ENCODE assay signal across 11 mouse cellular contexts in genomic region chr16:93152765-93153489, GRCm38 (mm10).
DNase-seq lines count a peak whose midpoint lies in the region; ATAC-seq lines count a peak whose summit lies in the region.
"Had no signal": no experiment of that assay in that cellular context is flagged by ENCODE, and none has a peak within 500 bp of the region (broad histone marks: within the 10 kb centered on the region; RNA-seq: fewer than 3 reads in every experiment).

No protein-coding gene starts in this region.

- no peak overlapping the region for H3K4me2 ChIP-seq in midbrain, embryonic 13.5 days (replicated peaks)
- H3K4me2 ChIP-seq: forebrain, embryonic 12.5 days; midbrain, embryonic 11.5 days had no signal

- no peaks in the 10 kb centered on the region for H3K27me3 ChIP-seq in midbrain, embryonic 13.5 days
- H3K27me3 ChIP-seq: forebrain, embryonic 12.5 days had no signal

- ATAC-seq in megakaryocyte, adult 5-6 weeks (ENCODE audit: poor library complexity, severe bottlenecking): peak; percentile 41
- ATAC-seq in midbrain, embryonic 13.5 days: no peak
- ATAC-seq in erythroid progenitor cell, adult 5-6 weeks (replicated peaks; ENCODE audit: low FRiP score, poor library complexity, severe bottlenecking): no peak

- no peak overlapping the region for H3K9ac ChIP-seq in midbrain, embryonic 13.5 days (replicated peaks)
- H3K9ac ChIP-seq: forebrain, embryonic 12.5 days had no signal

- intact Hi-C loops in gastrocnemius, postnatal 14 days (cut with DNase I; ENCODE audit: low total_unique reads): no loop called here

- no peaks in the 10 kb centered on the region for H3K4me1 ChIP-seq in midbrain, embryonic 13.5 days (replicated peaks)
- H3K4me1 ChIP-seq: forebrain, embryonic 12.5 days had no signal

- DNase-seq in CD4-positive helper T cell, adult 2 months (ENCODE audit: low read depth, low spot score): peak; percentile 57
- peak; percentile 9 to 39 for DNase-seq in CD8-positive naive resting alpha-beta T cell, adult 2 months (ENCODE audit: low read depth in 2 of 2, low spot score in 2 of 2)
- peak; percentile 31 for DNase-seq in gastrocnemius, postnatal 14 days
- no peak for DNase-seq in layer of hippocampus, postnatal 10 days (ENCODE audit: low spot score in 2 of 2)
- DNase-seq: adrenal gland, adult 2 months; kidney, adult 2 months had no signal

- H3K9me3 ChIP-seq in midbrain, embryonic 13.5 days: no peaks in the 10 kb centered on the region
- H3K9me3 ChIP-seq: forebrain, embryonic 12.5 days had no signal

- no peak overlapping the region for H3K27ac ChIP-seq in midbrain, embryonic 13.5 days
- H3K27ac ChIP-seq: forebrain, embryonic 12.5 days had no signal

- no peak overlapping the region for H3K4me3 ChIP-seq in midbrain, embryonic 13.5 days (replicated peaks)
- H3K4me3 ChIP-seq: forebrain, embryonic 12.5 days had no signal

- no peaks in the 10 kb centered on the region for H3K36me3 ChIP-seq in midbrain, embryonic 13.5 days
- H3K36me3 ChIP-seq: forebrain, embryonic 12.5 days had no signal

- 56% methylated on average over 14 of the region's 14 CpGs for WGBS in midbrain, embryonic 13.5 days

Comparison
In these comparisons a context has a peak if more than half of its experiments do, and no peak if none do; other contexts are left out.
1. DNase-seq: peak in CD4-positive helper T cell, adult 2 months (single experiment), CD8-positive naive resting alpha-beta T cell, adult 2 months (2 of 2) and gastrocnemius, postnatal 14 days (single experiment); none in layer of hippocampus, postnatal 10 days (0 of 2).